Mouse (Mus musculus): Measurements from ENCODE around the gene Dmrta2. TPM values are rescaled to one million over a fixed set of nuclear protein-coding genes. Genes with fewer than 3 reads are reported as not detected.

The Dmrta2 gene
- polyA plus RNA-seq, 1 experiment, result 0.19 TPM

GRCm38 (mm10) chr4:109984496-109985423, 6.9 kb downstream of the Dmrta2 start:
- no peak overlapping the region for H3K27ac ChIP-seq (ENCODE audit: insufficient read depth, low read depth, low read length)
- no peak overlapping the region for H3K4me3 ChIP-seq (ENCODE audit: insufficient read depth, low read length)
- peaks cover 14% of the 10 kb centered on the region for H3K4me1 ChIP-seq (ENCODE audit: control insufficient read depth, insufficient read depth, low read length)
- TF ChIP-seq POLR2A (IDR thresholded peaks at IDR 0.05; ENCODE audit: borderline replicate concordance, low read depth, low read length), result no peak
- no peak for TF ChIP-seq CTCF (IDR thresholded peaks at IDR 0.05; ENCODE audit: low read depth, low read length)

- H3K4me3 ChIP-seq (ENCODE audit: insufficient read depth, low read length), result no peak overlapping the region
- TF ChIP-seq CTCF (IDR thresholded peaks at IDR 0.05; ENCODE audit: low read depth, low read length) (no peak), POLR2A (IDR thresholded peaks at IDR 0.05; ENCODE audit: borderline replicate concordance, low read depth, low read length) (no peak)
- H3K4me1 ChIP-seq (ENCODE audit: control insufficient read depth, insufficient read depth, low read length), result peaks cover 14% of the 10 kb centered on the region
- H3K27ac ChIP-seq (ENCODE audit: insufficient read depth, low read depth, low read length), result no peak overlapping the region
These were observed 7.7 kb downstream of the Dmrta2 start for GRCm38 (mm10) chr4:109985424-109986172.

DNA sequence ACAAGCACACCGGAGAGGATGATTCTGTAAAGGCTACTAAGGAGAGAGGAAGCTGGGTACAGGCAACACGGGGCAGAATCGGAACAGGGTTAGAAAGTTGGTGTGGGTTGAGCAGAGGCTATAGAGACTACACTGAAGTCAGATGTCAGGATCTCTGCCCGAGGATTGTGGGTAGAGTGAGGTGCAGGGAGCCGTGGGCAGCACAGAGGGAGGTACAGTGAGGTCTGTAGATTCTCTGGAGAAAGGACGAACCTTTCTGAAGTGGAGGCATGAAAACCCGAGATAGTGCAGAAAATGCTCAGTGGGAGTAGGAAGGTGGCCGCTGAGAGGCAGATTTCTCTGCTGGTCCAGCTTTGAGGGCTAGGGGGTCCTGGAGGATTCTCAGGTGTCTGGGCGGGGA, 8.4 kb downstream of the Dmrta2 start:
- Histone ChIP-seq H3K4me1 (ENCODE audit: control insufficient read depth, insufficient read depth, low read length) (peaks cover 14% of the 10 kb centered on the region), H3K4me3 (ENCODE audit: insufficient read depth, low read length) (no peak overlapping the region), H3K27ac (ENCODE audit: insufficient read depth, low read depth, low read length) (no peak overlapping the region)
- TF ChIP-seq CTCF (IDR thresholded peaks at IDR 0.05; ENCODE audit: low read depth, low read length) (no peak), POLR2A (IDR thresholded peaks at IDR 0.05; ENCODE audit: borderline replicate concordance, low read depth, low read length) (no peak)

- Histone ChIP-seq H3K4me3 (ENCODE audit: insufficient read depth, low read length) (no peak overlapping the region), H3K4me1 (ENCODE audit: control insufficient read depth, insufficient read depth, low read length) (peaks cover 14% of the 10 kb centered on the region), H3K27ac (ENCODE audit: insufficient read depth, low read depth, low read length) (no peak overlapping the region)
- TF ChIP-seq CTCF (IDR thresholded peaks at IDR 0.05; ENCODE audit: low read depth, low read length) (no peak), POLR2A (IDR thresholded peaks at IDR 0.05; ENCODE audit: borderline replicate concordance, low read depth, low read length) (no peak)
These were observed 9.0 kb downstream of the Dmrta2 start for GRCm38 (mm10) chr4:109986748-109987355.

DNA sequence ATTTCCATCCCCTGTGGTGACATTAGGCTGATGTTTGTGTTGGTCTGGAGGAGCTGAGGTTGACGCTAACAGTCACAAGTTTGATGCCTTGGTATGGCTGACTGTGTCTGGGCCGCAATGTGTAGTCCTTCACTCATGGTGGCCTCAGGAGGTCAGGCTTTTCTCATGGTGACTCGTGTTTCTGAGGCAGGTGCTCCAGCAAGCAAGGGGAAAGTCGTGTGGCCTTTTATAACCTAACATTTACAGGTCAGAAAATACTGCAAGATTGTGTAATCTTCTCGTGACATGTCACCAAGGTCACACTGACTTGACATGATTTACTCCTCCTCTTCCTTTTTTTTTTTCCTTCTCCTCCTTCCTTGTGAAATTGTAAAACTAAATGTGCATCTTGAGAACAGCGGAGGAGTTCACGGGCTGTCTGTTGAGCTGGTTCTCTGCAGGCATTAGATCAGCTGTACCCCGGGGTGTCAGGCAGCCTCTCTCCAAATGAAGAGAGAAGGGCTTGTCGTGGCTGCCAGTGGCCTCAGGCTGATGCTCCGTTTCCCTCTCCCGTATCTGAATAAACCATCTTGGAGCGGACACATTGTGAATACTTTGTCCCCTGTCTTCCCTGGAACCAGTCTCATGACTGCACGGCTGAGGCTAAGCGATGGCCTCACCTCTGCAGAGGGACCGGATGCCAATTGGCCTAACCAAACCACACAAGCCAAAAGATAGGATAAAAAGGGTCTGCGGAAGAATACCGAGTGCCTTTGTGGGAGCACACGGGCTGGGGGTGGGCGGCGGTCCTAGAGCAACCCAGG, 9.9 kb downstream of the Dmrta2 start:
- H3K4me3 ChIP-seq (ENCODE audit: insufficient read depth, low read length), result peak overlapping the region; percentile 17
- H3K4me1 ChIP-seq (ENCODE audit: control insufficient read depth, insufficient read depth, low read length), result peaks cover 14% of the 10 kb centered on the region
- peak overlapping the region; percentile 32 for H3K27ac ChIP-seq (ENCODE audit: insufficient read depth, low read depth, low read length)
- TF ChIP-seq POLR2A (IDR thresholded peaks at IDR 0.05; ENCODE audit: borderline replicate concordance, low read depth, low read length) (no peak), CTCF (IDR thresholded peaks at IDR 0.05; ENCODE audit: low read depth, low read length) (no peak)

DNA sequence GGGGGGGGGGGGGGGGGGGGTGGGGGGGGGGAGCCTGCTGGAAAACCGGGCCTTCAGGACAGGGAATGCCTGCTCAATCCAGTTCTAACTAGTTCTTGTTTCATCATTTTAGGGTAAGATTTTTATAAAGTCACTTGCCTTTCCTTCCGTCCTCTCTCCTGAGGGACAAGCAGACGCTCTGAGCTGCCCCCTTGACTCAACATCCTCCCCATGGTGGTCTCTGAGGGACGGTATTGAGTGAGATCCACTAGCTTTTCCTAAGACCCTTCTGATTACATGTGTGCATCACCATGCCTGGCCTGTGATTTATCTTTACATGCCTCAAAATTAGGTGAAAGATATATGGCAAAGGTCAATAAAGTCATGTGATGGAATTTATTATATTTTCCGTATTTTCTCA, 10.6 kb downstream of the Dmrta2 start:
- H3K27ac ChIP-seq (ENCODE audit: insufficient read depth, low read depth, low read length), result no peak overlapping the region
- TF ChIP-seq CTCF (IDR thresholded peaks at IDR 0.05; ENCODE audit: low read depth, low read length) (no peak), POLR2A (IDR thresholded peaks at IDR 0.05; ENCODE audit: borderline replicate concordance, low read depth, low read length) (no peak)
- H3K4me1 ChIP-seq (ENCODE audit: control insufficient read depth, insufficient read depth, low read length), result peaks cover 14% of the 10 kb centered on the region
- H3K4me3 ChIP-seq (ENCODE audit: insufficient read depth, low read length), result no peak overlapping the region

- peaks cover 14% of the 10 kb centered on the region for H3K4me1 ChIP-seq (ENCODE audit: control insufficient read depth, insufficient read depth, low read length)
- H3K4me3 ChIP-seq (ENCODE audit: insufficient read depth, low read length), result no peak overlapping the region
- TF ChIP-seq POLR2A (IDR thresholded peaks at IDR 0.05; ENCODE audit: borderline replicate concordance, low read depth, low read length) (no peak), CTCF (IDR thresholded peaks at IDR 0.05; ENCODE audit: low read depth, low read length) (no peak)
- H3K27ac ChIP-seq (ENCODE audit: insufficient read depth, low read depth, low read length), result no peak overlapping the region
These were observed 11.4 kb downstream of the Dmrta2 start for GRCm38 (mm10) chr4:109989213-109989612.

- H3K4me3 ChIP-seq (ENCODE audit: insufficient read depth, low read length), result no peak overlapping the region
- no peak overlapping the region for H3K27ac ChIP-seq (ENCODE audit: insufficient read depth, low read depth, low read length)
- H3K4me1 ChIP-seq (ENCODE audit: control insufficient read depth, insufficient read depth, low read length), result no peaks in the 10 kb centered on the region
- TF ChIP-seq CTCF (IDR thresholded peaks at IDR 0.05; ENCODE audit: low read depth, low read length) (no peak), POLR2A (IDR thresholded peaks at IDR 0.05; ENCODE audit: borderline replicate concordance, low read depth, low read length) (no peak)
These were observed 28.2 kb downstream of the Dmrta2 start for GRCm38 (mm10) chr4:110006044-110006443.

- no peak overlapping the region for H3K27ac ChIP-seq (ENCODE audit: insufficient read depth, low read depth, low read length)
- TF ChIP-seq CTCF (IDR thresholded peaks at IDR 0.05; ENCODE audit: low read depth, low read length) (peak; percentile 62), POLR2A (IDR thresholded peaks at IDR 0.05; ENCODE audit: borderline replicate concordance, low read depth, low read length) (no peak)
- H3K4me1 ChIP-seq (ENCODE audit: control insufficient read depth, insufficient read depth, low read length), result peaks cover 3% of the 10 kb centered on the region; the same call in 1 of the 2 replicates
- H3K4me3 ChIP-seq (ENCODE audit: insufficient read depth, low read length), result no peak overlapping the region
These were observed 41.3 kb downstream of the Dmrta2 start for GRCm38 (mm10) chr4:110019145-110019544.
